Mouse (Mus musculus): Measurements from ENCODE around the gene Prkar2a.

GRCm38 (mm10) chr9:108704591-108704990 lies 15.5 kb downstream of the Prkar2a start:
- TF ChIP-seq ZNF384 (IDR thresholded peaks at IDR 0.05; ENCODE audit: low read depth, low read length) (no peak), CHD2 (IDR thresholded peaks at IDR 0.05; ENCODE audit: low read depth, low read length) (no peak), ZC3H11A (IDR thresholded peaks at IDR 0.05; ENCODE audit: borderline replicate concordance, low read depth, low read length) (no peak)

Data from ES-E14 (cell line).